Mouse (Mus musculus) ZHBTc4 (cell line): ENCODE data around the gene Prkar2b.
A peak's percentile ranks its signal among the peaks of the same experiment; 100 is the strongest.

ENCODE experiments used
- DNase-seq: peaks from one replicate; pipeline ENCODE4 v3.0.0-alpha.2; 2011; ENCODE audit warnings: low read depth, low spot score

Gene Prkar2b

GRCm38 (mm10) chr12:31969111-31969510 lies 92.0 kb downstream of the Prkar2b start:
- DNase-seq = no peak

GRCm38 (mm10) chr12:31967536-31967935 lies 93.6 kb downstream of the Prkar2b start:
- peak; percentile 72 for DNase-seq

- no peak for DNase-seq
Measured at GRCm38 (mm10) chr12:31966405-31966804, 94.7 kb downstream of the Prkar2b start.

- DNase-seq = no peak
Measured at GRCm38 (mm10) chr12:31965517-31966212, 95.4 kb downstream of the Prkar2b start.

DNA sequence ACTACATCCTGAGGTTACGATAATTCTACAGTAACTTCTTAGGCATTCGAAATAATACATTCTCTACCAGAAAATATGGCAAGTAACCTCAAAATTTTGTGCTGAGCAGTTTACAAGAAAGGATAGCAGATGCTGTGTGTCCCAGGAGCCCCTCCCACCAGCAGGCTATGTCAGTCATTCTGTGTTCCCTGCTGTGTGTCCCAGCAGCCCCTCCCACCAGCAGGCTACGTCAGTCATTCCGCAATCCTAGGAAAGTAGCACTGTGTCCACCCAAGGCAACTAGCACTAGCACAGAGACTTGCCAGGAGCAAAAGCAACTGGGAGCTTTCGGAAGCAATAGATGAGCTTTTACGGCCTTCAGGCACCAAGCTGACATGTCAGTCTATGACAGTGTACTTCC lies 97.0 kb downstream of the Prkar2b start:
- DNase-seq = peak; percentile 59

DNA sequence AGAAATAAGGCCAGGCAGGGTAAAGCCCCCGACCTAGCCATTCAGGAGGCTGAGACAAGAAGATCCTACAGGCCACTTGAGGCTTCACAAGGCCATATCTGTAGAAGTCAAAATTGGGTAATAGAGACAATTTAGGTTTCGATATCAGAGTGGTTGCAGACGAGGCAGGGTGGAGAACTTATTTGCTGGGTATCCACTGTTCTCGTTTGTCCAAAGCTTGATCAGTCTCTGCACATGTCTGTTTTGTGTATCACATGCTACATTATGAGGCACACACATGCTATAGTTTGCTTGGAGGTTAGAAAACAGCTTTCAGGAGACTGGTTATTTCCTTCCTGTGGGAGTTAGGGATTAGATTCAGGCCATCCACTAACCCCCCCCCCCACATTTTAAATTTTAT lies 105.3 kb downstream of the Prkar2b start:
- no peak for DNase-seq

DNA sequence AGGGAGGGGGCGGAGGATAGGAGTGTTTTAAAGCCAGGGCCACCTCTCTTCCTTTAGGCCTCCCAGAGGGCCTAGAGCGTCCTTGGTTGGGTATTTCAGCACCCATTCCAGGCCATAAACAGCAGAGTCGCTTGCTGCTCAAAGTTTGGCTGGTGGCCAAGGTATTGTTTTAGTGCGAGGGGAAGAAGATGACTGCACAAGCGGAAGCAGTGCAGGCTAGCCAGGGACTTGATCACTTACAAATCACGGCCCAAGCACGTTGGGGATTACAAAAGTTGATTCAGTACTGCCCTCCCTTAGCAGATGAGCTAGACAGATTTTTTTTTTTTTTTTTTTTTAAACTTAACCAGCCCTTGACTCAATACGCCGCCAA lies 110.5 kb downstream of the Prkar2b start:
- no peak for DNase-seq

DNA sequence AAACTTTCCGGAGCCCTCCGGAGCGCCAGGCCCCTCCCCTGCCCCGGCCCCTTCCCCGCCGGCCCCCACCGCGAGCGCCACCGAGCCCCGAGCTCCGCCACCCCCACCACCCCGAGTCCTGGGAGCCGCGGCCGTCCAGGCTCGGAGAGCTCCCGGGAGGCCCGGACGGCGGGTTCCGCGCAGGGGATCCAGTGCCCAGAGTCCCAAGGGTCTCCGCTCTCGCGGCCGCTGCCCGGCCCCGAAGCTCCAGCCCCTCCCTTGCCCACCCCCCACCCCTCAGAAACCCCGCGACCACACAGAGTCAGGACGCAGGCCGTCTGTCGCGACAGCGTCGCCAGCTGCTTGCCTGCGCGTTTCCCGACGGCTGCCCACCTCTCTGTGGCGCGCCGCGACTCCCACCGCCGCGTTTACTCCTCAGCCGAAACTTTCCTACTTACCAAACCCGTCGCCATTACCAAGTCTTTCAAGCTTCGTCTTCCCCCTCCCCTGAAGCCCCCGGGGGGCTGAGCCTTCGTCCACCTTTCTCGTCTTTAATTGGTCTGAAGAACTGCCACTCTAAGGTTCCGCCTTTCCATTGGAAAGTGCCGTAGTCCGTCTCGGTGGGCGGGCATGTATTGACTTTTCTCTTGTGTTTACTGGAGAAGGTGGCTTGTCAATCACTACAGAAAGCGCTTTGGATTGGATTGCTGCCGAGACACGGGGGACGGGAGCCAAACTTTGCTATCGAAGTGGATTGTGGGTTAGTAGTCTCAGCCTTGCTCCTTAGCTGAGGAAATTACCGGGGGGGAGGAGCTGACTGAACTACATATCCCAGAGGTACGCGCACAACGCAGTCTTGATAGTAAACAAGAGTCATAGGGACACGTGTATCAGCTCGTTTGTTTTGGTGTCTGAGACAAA lies 111.1 kb downstream of the Prkar2b start, which contains the start of gene Hbp1:
TSS of gene Hbp1 (minus strand) at position 777 of the 900 bp plus-strand sequence.
- peak; percentile 99 for DNase-seq

DNA sequence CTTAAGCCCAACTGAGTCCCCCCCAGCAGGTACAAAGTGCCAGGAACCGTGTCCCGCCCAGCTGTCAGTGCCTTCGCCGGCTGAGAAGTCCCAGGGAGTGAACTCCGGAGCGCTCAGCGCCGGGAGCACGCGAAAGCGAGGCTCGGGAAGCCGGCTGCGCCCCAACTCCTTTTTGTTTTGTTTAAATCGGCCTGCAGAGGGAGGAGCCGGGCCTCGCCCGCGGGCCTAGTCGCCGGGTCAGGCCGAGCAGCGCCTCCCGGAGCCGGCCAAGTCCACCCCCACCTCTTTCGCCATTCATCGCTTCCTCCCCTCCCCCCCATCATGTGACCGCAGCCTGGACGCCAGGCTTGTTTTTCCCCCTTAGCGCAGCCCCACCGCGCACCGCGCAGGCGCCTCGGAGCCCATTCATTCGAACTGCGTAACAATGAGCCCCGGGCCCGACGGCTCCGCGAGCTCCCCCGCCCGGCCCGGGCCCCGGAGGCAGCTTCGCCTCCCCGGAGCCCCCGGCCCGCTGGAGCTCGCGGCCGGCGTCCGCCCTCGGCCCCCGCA lies 111.8 kb downstream of the Prkar2b start:
- DNase-seq = peak; percentile 98

DNA sequence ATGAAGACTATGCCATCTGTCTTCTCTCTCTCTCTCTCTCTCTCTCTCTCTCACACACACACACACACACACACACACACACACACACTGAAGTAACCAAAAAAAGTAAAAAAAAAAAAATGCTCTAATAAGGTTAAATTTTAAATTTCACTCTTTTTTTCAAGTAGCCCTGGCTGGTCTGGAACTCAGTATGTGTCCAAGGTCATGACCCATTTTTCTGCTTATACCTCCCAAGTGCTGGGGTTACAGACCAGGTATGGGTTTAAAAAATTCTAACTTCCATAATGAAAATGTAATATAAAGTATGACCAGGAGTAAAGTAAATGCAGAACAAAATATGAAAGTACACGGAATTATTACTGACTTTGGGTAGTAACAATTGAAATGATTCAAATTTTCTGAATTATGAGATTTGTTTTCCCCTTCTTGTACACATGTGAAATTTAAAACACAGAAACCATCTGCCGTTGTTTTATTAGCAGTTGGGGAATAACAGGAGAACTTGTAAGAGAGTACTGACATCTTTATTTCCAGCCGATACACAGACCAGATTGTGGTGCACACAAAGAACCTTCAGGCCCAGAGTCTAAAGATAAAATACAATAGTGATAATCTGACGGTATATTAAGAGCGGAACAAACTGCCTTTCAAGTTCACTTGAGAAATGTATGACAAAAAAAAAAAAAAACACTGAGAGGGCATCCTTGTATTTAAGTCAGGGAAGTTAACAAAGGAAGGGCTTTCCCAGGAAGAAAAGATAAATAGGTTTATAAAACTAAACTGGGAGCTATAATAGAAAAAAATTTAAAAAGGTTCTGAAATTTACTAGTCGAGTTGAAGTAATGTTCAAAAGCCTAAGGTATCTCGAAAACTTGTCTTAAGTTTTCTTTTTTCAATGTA lies 112.7 kb downstream of the Prkar2b start:
- DNase-seq = no peak

DNA sequence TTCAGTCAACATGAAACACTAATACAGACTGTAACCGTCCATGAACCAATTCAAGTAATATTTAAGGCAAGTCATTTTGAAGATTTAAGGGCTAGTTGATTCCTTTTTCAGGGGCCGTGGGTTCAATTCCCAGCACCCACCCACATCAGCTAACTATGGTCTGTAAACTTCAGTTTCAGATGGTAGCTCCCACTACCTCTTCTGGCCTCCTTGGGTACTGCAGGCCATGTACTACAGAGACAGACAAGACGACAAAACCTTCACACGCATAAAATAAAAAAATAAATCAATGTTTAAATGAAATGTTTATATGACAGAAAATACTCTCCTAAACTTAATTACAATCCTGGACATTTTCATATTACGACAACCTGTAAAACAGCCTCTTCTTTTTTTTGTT lies 113.6 kb downstream of the Prkar2b start:
- DNase-seq = peak; percentile 73

GRCm38 (mm10) chr12:31944405-31944804 lies 116.7 kb downstream of the Prkar2b start:
- DNase-seq = no peak

- DNase-seq = no peak
Measured at GRCm38 (mm10) chr12:31943020-31943654, 118.0 kb downstream of the Prkar2b start.

GRCm38 (mm10) chr12:31939026-31939425 lies 122.1 kb downstream of the Prkar2b start:
- no peak for DNase-seq

DNA sequence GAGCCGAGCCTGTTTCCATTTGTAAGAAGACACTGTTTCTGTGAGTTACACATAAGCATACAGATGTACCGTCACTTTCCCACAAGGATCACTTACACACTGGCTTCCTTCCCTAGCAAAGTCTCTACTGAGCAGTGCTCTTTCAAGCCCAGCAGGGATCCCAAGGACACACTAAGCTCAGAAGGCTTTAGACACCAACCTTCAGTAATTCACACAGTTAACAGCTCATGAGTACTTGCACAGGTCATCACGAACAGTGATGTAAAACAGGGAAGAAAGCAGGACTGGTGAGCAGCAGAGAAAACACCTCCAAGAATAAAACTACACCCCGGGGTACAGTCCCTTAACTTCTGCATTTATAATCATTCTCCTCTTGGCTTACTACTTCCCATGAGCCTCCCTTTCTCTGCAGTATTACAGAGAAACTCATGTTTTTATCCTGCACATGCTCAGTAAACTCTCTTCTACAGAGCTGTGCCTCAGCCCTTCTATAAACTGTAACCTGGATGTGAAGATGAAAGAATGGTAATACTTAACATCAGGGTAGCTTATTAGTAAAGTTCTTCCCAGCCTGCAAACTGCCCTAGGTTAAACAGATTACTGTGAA lies 122.6 kb downstream of the Prkar2b start:
- DNase-seq = peak; percentile 62

GRCm38 (mm10) chr12:31937613-31938012 lies 123.5 kb downstream of the Prkar2b start:
- no peak for DNase-seq

DNA sequence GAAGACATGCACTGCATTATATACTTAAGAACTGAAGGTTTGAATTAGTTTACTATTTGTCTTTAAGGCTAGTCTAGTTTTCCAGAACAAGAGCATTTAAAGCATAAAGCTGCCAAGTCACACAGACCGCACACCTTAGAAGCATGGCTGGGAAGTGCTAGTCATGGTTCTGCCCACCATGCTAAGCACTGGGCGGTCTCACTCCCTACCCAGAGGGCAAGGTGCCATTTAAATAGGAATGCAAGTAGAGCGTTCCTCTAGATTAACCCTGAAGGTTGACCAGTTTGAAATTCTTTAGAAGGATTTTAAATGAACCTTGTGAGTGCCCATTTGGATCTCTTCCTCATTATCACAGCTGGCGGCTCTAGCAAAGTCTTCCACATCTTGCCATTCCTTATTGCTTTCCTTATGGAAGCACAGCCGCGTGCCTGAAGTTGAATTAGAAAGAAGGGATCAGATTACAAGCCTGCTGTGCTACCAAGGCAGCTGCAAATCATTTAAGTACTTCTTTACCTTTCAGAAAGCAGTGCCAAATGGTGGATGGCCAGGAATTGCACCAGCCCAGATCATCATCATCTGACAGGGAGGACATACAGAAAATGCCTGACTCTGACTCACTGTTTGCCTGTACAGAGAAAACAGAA lies 124.3 kb downstream of the Prkar2b start:
- DNase-seq = peak; percentile 70

DNA sequence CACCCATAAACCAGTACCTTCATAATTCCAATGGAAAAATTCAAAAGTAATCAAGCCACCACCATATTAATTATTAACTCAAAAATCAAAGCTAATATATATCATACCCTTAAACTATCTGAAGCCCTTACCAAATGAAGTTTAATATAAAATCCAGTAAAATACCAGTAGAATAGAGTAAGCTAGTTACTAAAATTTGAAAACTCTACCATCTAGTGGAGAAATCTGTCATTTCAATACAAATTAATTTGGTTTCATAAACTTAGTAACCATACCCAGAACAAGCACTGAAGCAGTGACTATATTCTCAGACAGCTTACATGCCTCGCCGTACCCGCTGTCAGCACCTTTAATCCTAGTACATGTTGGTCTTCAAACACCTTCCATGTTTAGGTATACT lies 129.3 kb downstream of the Prkar2b start:
- DNase-seq = no peak

DNA sequence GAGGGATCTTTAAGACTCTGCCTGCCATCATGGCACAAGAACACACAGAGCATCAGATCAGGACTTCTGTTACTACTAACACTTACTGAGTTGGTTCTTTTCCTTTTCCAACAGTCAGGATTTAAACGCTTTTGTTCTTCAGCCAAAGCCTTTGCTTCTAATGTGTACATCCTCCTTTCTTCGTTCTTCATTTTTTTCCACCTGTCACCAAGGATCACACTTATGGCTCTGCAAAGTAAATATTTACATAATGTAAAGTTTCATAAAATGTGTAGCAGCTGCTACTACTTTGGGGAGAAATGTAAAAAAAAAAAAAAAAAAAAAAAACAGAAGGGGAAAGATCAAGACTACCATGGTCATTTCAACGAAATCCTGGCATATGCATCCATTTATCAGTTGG lies 132.6 kb downstream of the Prkar2b start:
- DNase-seq = no peak

DNA sequence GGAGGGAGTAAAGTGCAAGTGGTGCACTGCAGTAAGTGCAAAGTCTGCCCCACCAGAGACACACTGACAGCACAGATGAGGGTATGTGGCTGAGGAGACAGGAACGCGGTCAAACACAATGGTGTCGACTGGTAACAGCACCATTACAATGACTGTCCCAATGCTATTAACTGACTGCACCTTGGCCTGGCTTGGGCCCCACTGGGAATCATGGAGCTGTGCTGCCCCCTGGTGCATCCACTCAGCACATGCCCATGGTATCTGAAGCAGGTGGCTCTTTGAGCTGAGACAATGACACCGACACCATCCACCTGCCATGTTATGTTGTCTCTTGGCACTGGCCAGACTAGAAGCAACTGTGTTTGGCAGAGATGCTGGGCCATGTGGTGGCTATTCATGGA lies 134.4 kb downstream of the Prkar2b start:
- peak; percentile 84 for DNase-seq
